Mouse (Mus musculus): ENCODE measurements around the gene Stk10. TPM values are rescaled to one million over a fixed set of nuclear protein-coding genes. Genes with fewer than 3 reads are reported as not detected.

The Stk10 gene
- total RNA-seq, 2 experiments from 2014 or later = 88.8 to 115 TPM

DNA sequence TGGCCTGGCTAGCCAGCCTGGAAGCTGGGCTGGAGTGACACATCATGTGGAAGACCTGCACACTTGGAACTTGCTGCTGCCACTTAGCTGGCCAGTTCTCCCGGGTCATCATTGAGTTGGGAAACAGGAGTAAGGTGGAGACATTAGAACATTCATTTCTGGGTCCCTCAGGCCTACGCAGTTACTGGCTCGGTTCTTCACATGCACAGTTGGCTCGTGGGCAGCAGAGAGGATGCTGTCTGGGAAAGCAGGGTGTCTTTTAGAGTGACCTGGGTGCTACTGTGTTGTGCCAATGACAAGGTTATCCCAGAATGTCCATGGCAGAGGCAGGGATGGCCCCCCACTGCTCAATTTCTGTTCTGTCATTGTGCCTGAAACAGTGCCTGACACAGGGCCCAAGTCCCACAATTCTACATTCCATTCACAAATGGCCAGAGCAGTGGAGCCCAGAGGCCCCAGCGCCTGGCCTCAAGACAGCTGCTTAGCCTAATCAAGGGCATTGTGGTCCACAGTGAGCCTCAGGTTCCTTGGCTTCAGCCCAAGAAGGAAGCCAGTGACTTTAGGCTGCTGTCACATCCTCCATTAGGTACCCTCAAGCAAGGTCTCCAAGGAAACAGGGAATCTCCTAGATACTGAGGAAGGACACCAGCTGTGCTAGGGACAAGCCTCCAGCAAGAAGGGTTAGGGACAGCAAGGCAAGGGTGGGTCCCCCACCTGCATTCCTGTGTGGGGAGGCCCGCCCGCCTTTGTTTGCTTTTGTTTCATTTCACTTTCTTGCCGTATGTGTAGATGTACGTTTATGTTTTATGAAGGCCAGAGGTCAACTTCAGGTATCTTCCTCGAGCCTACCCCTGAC lies 34.1 kb downstream of the Stk10 start:
- no peak for ATAC-seq (ENCODE audit: poor library complexity, severe bottlenecking)

DNA sequence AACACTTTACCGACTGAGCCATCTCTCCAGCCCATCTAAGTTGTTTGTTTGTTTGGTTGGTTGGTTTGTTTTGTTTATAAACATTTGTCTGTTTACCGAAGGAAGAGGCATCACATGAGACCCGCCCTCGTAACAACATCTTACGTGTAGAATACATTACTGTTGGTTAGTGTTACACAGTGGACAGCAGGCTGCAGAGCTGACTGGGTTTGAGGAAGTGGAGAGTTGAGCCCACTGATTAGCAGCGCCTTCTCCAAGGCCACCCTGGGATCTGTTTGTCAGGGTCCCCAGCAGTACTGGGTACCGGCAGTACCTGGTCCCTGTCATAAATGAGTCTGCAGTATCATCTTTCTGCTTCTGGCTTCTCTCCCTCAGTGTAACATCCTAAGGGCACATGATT lies 35.0 kb downstream of the Stk10 start:
- ATAC-seq (ENCODE audit: poor library complexity, severe bottlenecking) = no peak

DNA sequence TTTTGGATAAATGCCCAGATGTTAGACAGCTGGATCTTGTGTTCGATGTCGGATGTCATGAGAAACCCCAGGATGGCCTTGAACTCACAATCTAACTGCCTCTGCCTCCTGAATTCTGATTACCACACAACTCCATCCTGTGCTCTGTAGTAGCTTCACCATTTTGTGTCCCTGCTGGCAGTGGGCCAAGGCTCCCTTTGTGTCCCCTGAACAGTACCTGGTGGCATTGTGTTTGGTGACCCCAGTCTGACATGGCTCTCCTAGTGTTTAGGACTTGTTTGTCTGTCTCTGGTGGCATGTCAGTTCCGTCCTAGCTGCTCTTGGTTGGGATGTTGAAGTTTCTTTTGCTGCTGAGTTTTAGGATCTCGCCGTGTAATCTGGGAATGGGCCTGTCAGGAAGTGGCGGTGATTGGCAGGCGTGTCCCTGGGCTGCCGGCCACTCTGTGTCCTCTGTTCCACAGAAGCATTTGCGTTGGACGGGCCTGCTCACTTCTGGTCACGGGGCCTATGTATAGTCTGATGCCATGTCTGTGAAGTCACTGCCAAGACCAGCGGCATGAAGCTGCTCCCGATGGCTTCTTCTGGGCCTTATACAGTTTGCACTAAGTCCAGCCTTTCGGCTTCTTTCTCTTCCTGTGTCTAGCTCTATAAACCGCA lies 35.7 kb downstream of the Stk10 start:
- no peak for ATAC-seq (ENCODE audit: poor library complexity, severe bottlenecking)

DNA sequence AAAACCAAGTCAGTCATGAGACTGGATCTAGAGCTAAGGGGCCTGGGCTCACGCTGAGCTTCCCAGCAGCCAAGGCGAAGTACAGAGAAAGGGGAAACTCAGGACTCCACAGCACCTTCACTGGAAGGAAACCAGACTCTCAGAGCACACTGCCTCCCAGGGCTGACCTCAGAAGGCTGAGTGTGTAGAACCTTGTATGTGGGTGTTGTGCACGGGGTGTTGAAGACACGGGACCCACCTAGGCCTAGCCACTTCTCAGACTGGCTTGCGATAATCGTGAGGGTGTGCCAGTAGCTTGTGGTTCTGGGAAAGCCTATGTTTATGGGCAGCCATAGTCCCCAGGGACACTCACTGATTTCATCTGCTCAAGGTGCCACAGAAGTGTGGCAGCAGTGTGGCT lies 38.0 kb downstream of the Stk10 start:
- peak; percentile 68 for ATAC-seq (ENCODE audit: poor library complexity, severe bottlenecking)

DNA sequence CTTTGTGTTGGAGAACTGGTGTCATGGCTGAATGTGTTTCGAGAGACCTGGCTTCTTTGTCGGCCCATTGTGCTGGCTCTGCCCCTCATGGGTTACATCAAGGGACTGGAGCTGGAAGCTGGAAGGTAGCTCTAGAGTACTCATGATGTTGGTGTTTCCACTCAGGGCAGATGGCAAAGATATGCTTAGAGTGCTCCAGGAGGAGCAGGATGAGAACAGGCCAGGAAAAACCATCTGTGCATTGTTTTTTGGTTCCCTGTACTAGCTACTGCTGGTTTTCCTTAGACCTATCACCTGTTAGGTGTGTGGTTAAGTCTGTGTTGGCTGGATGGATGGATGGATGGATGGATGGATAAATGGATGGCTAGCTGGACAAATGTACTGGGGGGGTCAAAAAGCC lies 40.6 kb downstream of the Stk10 start:
- ATAC-seq (ENCODE audit: poor library complexity, severe bottlenecking) = no peak

DNA sequence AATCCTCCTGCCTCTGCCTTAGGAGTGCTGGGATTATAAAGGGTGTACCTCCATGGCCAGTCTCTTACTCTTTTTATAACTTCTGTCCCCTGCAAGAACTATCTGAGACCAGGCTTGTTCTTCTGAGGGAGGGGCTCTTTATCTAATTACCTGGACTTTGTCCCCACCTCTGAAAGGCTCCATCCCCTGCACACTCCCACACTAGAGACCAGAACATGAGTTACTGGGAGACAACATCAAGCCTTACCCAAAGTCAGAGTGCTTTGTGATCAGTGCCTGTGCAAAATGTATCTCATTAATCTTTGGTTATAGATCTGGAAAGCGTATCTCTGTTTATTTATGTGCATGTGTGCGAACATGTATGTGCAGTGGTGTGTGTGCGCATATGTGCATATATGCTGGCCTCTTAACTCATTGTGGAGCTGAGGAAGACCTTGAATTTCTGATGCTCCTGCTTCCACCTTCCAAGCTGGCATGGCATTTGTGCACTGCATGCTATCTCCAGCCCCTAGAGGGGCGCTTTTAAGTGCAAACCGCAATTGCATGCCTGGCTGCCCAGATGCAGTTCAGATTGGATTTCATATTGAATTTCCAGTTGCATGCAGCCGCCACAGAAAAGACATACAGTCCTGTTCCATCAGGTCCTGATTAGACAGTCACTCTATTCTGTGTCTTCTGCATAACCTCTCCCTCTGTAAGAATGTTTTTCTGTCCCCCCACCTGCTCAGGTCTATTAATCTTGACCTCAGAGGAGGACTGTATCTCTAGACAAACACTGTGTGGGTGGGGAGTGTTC lies 43.1 kb downstream of the Stk10 start:
- no peak for ATAC-seq (ENCODE audit: poor library complexity, severe bottlenecking)

DNA sequence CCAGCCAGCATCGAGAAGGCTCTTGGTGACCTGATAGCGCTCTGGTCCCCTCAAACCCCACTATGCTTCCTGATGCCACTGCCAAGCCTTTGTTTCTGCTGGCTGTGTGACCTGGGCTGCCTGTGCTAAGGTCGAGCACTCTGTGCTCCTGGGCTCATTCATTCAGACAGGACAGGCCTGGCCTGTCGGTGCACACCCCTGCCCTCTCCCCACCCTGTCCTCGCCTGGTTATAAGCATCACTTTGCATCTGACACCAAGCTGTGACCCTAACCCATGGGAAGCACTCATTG lies 43.6 kb downstream of the Stk10 start:
- no peak for ATAC-seq (ENCODE audit: poor library complexity, severe bottlenecking)

DNA sequence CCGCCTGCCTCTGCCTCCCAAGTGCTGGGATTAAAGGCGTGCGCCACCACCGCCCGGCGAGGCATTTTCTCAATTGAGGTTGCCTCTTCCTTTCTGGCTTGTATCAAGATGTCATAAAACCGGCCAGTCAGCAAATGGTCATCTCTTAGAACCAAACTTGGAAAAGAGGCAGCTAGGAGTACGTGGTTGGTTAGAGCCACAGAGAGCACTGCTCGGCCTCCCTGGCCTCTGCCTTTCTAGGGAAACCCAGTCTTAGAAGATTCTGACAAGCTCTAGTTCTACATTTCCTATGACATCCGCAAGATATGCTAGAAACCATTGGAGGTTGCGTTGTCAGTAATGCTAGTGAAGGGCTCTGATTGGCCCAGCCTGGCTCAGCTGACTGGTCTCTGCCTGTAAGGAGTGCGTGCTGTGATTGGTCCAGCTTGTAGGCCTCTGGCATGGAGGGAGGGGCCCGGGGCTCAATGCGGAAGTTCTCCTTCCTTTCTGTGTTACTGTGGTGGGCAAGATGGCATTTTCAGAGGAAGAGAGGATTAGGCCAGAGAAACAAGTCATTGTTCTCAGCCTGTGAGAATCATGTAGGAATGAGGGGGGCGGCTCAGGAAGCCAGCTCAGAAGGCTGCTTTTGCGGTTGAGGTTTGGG lies 47.3 kb downstream of the Stk10 start:
- ATAC-seq (ENCODE audit: poor library complexity, severe bottlenecking) = peak; percentile 98

DNA sequence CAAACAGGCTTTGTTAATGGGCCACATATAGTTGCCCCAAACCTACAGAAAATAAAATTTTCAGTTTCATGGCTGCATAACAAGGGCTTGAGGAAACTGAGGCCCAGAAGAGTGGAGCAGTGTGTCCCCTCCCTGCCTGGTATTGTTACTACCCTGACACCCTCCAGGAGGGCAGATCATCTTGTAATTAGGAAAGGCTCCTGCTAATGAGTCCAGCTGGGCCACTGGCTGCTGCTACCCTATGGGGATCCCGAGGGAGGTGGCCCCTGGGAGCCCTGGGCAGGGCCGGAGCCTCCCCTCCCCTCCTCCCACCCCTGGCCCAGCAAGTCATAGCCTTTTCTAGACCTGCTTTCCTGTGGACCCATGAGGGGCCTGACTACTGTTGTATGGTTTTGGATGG lies 47.9 kb downstream of the Stk10 start:
- ATAC-seq (ENCODE audit: poor library complexity, severe bottlenecking) = no peak

DNA sequence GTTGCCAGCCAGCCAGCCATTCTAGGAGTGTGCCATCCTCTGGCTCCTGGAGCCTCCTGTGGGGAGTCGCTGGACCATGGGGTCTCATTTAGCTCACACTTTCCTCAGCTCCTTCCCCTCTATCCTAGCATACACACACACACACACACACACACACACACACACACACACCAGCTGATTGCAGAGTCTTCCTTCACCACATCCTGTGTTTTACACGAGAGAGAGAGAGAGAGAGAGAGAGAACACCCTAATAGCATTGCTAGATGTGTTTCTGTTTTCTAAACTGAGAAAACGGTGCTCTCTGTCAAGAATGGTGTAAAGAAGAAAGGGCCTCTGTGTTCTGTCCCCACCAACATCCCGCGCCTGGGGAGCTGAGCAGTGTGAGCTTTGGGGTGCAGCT lies 49.7 kb downstream of the Stk10 start:
- peak; percentile 30 for ATAC-seq (ENCODE audit: poor library complexity, severe bottlenecking)

DNA sequence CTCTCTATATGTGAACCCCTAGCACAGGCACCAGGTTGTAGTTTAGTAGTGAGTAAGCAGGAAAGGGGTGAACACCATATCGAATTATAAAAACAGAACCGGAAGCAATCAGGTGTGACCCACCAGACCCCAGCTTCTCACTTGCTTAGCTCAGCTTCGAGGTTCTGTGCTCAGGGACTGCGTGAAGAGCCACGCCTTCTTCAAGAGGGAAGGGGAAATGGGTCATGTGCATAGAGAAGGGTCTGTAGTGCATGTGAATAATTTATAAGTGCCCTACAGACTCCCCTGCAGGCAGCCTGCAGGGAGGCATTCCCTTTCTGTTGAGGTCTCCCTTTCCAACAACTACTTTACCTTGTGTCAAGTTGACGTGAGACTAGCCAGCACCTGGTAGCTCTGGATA lies 52.9 kb downstream of the Stk10 start:
- no peak for ATAC-seq (ENCODE audit: poor library complexity, severe bottlenecking)

DNA sequence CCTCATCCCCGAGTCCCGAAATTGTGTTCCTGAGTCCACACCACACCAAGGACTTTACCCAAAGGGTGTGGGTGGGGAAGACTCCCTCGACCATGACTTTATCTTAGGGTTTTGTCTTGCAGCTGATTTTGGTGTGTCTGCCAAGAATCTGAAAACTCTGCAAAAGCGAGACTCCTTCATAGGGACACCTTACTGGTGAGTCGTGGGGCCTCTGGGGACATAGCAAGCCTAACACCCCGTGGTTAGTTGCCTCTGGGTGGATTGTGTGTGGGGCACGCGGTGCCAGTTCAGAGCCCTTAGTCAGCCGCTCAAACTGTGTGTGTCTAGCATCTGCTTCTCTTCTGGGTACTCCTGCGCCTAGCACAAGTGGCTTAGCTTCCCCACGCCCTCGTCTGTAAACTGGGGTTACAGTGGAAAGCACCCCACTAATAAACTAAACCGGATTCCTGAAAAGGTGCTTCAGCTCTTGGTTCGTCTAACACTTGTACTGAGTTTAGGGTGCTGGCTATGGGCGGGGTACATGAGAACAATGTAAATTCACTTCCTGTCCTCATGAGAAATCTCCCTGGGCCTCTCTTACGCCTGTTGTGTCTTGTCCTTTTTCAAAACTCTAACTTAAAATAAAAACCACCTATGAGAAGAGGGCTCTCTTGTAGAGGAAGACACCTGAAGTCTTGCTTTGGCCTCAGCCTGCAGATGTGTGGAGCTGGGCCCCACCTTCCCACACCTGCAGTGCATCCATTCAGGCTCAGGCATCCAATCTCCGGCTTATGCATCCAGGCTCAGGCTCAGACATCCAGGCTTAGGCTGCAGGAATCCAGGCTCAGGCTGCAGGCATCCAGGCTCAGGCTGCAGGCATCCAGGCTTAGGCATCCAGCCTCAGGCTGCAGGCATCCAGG lies 54.3 kb downstream of the Stk10 start:
- no peak for ATAC-seq (ENCODE audit: poor library complexity, severe bottlenecking)

DNA sequence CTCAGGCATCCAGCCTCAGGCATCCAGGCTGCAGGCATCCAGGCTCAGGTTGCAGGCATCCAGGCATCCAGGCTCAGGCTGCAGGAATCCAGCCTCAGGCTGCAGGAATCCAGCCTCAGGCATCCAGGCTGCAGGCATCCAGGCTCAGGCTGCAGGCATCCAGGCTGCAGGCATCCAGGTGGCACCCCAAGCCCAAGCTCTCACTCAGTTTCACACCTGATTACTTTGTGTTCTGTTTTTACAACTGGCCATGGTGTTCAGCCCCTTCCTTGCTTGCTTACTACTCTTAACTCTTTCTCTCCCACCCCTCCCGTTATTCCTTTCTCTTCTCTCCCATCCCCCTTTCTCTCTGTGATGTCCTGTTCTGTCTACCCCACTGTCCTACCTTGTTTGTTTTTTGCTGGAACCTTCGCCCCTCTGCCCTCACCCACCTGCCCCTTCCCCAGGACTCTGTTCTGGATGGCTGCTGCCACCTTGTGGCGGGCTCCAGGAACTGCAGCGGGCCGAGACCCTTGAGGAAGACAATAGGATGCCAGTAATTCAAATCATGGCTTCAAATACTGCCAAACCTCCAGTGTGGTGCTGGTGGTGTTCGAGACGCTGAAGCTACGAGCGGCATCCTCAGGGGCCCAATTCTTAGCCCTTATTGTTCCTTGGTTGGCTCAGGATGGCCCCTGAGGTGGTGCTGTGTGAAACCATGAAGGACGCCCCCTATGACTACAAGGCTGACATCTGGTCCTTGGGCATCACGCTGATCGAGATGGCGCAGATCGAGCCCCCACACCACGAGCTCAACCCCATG lies 55.2 kb downstream of the Stk10 start:
- ATAC-seq (ENCODE audit: poor library complexity, severe bottlenecking) = peak; percentile 65

DNA sequence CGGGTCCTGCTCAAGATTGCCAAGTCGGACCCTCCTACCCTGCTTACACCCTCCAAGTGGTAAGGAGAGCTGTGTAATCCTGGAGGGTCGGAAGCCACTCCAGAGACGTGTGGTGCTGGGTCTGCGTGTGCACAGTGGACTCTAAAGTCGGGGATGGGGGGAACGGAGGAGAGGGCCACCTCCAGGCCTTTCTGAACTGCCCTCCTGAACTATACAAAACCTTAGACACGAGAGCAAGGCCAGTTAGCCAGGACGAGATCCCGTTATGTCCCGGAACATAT lies 55.7 kb downstream of the Stk10 start:
- ATAC-seq (ENCODE audit: poor library complexity, severe bottlenecking) = no peak

DNA sequence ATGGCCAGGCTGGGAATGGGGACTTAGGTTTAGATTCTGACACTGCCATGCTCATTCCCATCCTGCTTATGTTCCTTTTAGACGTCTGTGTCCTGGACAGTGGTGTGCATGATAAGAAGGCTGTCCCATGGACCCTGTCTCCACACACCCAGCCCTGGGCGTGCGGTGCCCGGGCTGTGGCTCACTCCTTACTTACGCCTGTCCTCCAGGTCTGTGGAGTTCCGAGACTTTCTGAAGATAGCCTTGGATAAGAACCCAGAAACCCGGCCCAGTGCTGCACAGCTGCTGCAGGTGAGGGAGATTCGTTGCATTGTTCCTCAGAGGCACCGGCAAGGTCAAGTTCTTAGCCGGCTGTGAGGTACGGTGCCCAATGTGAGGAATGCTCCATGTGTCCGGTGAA lies 56.1 kb downstream of the Stk10 start:
- no peak for ATAC-seq (ENCODE audit: poor library complexity, severe bottlenecking)

DNA sequence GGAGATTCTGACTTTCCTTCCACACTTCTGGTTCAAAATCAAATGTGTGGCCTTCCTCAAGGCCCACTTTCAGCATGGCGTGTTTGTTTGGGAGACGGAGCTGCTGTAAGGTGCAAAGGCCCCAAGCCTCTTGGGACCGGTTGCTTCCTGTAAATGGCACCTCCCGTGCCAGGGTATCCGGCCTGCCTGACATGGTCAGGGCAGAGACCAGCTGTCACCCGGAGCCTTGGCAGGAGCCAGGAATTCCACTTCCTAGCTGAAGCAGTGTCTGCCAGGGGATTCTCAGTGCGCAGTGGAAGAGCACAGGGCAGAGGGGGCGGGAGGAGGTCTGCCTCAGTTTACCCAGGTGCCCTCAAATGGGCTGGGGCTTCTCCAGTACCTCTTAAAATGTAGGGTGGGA lies 56.7 kb downstream of the Stk10 start:
- ATAC-seq (ENCODE audit: poor library complexity, severe bottlenecking) = no peak

DNA sequence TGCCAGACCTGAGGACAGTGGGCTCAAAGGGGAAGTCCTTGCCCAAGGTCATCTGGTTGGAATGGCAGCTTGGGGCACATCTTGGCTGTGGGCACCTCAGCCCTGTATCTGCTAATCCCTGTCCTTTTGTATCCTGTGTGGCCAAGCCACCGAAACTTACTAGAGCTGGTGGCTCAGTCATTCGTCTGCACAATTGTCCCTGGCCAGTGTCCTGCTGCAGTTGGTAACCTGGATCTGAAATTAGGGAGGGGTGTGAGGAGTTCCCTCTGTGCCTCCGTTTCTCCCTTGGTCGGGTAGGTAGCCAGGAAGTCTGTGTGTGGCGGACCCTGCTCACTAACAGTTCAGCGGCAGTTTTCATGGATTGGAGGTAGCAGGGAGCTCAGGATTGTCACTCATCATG lies 57.1 kb downstream of the Stk10 start:
- no peak for ATAC-seq (ENCODE audit: poor library complexity, severe bottlenecking)

DNA sequence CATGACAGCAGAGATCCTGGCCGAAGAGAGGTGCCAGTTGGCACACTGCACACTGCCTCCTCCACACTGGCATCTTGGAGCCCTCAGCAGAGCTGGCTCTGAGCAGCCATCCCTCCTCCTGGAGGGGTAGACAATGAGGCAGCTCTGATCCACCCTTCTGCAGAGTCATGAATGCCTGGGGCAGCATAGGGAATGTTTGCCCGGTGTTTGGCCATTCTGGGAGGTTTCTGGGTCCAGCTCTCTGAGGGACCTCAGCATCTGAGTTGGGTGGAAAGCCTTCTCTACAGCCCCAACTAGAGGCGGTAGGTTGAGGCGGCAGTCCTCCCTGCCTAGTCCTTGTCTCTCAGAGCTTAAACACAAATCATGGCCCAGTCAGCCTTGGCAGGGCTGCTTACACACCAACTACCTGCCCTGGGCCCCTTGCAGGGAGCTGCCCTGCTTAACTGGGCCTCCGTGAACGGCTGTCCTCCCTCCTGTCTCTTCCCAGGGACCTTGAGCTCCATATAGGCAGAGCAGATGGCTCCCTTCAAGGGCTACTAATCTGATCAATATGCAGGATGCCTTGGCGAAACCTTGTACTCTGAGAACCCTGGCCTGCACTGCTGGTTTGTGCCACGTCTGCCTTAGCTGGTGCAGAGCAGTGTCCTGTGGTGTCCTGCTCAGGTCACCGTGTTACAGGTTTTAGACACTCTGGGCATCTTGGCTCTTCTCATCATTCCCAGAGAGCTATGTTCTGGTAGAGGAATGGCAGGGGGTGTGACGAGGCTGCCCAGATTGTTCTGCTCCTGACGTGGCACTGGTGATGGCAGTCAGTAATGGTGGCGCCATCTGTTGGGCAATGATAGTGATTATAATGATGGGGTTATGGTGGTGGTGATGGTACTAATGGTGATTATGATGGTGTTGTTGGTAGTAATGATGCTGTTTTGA lies 59.1 kb downstream of the Stk10 start:
- peak; percentile 57 for ATAC-seq (ENCODE audit: poor library complexity, severe bottlenecking)

DNA sequence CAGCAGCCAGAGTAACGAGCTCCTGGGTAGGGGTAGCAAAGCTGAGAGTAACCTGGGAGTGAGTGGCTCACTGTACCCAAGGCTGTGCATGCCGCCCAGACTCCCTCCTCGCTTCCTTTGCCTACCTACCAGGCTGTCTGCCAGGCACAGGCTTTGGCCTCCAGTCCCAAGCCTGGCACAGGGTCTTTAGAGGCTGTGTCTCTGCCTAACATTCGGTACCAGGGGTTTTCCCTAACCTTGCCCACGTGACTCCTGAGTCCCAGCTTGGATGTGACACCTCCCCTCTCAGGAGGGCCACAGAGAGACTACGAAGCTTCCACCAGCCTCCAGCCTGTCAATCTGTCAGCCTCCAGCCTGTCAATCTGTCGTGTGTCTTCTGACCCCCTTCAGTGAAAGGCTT lies 60.0 kb downstream of the Stk10 start:
- no peak for ATAC-seq (ENCODE audit: poor library complexity, severe bottlenecking)

All from megakaryocyte, adult 5-6 weeks (primary cell).